Mouse (Mus musculus) thymus, postnatal 36 days (tissue): ENCODE measurements at regions not wholly inside any gene's neighbourhood (a gene's known extent, or its start where the extent isn't known, plus 50 kb on each side); places are given as distances from the start of the nearest gene placed in this dataset.
"Not testable (repeated sequence)": the region's sequence is repeated elsewhere in the genome, so short reads cannot be mapped to it uniquely, and the experiment has no call there.

Source experiments
- DNase-seq, 2 experiments: peaks; one replicate each; pipeline ENCODE4 v3.0.0; 2022; ENCODE audit warnings: mixed read lengths in 2 of 2

DNA sequence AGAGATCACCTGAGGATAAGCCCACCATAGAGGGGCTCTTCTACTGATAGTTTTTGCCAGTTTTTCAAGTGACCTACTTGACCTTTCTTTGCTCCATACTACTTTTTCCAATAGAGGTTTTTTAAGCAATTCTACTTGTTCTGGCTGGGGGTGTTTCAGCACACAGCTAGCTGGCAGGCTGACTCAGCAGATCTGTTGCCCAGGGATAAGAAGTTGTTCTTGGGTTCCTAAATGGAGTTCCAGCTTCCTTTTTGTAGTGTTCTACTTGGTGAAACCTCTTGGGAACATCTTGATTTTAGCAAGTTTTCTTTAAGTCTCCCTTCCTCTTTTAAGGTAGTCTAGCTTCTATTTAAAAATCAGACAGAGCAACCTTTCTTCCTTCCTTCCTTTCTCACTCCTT lies 61.0 kb downstream of the 4930474N05Rik start:
- no peak for DNase-seq

DNA sequence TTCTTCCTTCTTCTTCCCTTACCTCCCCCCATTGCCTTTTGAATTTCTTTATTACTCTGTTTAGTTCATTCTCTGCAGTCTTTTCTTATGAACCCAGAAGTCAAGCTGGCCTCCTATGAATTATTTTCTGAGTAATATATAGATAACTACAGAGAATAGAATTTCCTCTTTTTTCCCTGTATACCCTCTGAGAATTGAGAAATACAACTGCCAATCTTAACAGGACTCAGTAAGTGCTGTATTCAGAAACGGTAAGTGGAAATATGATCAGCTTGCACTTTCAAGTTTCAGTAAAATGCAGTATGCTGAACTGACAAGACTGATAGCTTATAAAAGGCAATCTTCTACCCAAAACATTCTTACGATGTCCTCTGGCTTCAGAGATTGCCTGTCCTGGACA lies 61.5 kb downstream of the 4930474N05Rik start:
- DNase-seq = no peak

DNA sequence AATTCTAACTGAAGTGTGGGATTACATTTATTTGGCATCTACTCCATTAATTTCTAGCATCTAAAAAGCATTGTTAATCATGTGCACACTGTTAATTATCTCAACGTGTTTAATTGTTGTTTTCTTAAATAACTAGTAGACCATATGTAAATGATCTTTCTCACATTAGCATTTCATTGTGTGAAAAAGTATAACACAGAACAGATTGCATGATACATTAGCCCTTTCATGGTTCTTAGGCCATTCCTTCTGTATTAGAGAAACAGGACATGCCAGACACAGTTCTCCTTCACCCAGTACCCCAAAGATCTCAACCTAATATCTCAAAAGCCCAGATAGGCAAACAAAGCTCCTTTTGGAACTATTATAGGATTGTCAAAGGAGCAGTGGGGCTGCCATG lies 89.0 kb downstream of the 4930474N05Rik start:
- no peak for DNase-seq

DNA sequence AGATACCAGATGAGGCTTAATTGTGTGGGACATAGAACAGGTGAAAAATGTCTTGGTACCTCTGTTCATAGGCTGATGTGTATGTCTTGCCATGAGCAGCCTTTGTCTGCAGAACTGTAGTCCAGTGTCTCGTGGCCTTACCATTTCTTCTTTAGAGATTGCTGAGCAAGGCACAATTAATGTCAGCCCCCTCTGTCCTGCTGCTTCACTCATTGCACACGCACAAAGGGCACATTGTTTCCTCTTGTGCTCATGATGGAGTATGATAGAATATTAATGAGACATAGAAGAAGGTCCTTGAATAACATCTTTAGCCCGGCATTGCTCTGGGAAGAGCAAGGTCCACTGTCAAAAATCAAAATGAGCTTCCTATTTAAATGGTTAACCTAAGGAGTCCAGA lies 101.8 kb downstream of the 4930474N05Rik start:
- no peak for DNase-seq

- DNase-seq = no peak
Measured at GRCm38 (mm10) chr14:36198396-36198795, 103.7 kb downstream of the 4930474N05Rik start.

DNA sequence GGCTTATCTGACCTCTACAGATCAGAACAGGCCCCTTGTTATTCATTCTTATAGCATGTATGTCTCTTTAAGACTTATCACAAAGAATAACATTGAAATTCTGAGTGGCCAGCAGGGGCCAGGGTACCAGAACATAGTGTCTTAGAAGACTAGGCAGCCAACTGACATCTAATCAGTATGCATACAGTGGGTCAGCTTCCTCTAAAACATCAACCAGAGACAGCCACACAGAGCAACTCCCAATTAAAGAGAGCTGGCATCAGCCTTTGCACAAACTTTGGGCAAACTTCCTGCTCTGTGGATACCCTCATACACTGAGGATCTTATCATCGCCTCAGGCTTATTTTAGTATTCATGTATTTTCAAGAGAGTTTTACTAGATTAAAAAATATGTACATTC lies 109.1 kb downstream of the 4930474N05Rik start:
- no peak for DNase-seq

DNA sequence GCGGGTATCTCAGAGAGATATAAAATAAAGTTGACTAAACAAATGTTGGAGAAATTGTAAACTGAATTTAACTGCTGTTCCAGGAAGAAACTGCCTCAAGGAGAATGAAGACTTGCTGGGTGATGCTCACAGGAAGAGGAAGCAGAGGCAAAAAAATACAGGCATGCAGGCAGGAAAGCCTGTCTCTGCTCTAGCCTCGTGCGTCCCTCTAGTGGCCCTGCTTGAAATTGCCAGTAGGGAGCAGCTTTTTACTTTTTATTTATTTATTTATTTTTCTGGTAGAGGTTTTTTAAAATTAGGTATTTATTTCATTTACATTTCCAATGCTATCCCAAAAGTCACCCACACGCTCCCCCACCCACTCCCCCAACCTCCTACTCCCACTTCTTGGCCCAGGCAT lies 118.1 kb downstream of the 4930474N05Rik start:
- peak; percentile 60 to 64 for DNase-seq

DNA sequence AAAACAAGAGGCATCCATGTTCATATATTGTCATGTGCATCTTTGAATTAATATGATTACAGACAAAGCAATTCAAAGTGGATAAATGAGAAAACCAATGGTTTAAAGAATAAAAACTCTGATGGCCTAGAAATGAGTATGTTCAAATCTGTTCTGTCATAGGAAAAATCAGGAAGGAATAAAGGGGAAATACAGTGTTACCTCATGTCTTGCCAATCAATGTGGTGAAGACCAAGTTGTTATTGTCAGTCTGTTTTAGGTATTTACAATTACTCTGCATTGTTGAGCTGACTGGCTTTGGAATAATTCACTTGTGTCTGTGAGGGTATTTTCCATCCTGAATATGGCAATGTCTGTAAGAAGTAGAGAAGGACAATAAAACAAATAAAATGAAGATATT lies 151.1 kb downstream of the 4930474N05Rik start:
- no peak for DNase-seq

GRCm38 (mm10) chr14:36262126-36262525 lies 167.4 kb downstream of the 4930474N05Rik start:
- DNase-seq = no peak

DNA sequence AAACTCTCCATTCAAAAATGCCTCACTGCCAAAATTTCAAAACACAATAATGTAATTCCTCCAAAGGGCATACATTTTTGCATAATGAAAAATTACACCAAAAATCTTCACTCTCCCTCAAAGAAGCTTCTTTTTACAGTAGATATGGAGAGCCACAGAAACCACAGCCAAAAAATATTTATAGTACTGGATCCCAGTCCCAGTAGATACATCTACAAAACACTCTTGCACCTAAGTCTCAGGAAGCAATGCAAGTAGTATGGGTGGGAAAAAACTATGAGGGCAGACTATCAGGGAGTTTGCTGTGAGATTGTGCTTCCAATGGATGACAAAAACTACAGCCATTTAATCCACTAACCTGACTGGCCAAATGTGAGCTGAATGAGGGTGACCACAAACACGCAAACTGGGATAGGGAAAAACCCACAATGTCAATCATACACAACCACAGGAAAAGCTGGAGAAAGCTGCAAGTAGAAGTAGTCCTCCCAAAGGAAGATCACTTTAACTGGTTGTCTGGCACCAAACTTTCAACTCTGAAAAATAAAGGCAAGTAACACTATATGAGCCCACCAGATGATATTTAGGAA lies 189.2 kb downstream of the 4930474N05Rik start:
- DNase-seq = no peak

- no peak for DNase-seq
Measured at GRCm38 (mm10) chr14:36288697-36289286, 194.1 kb downstream of the 4930474N05Rik start.

GRCm38 (mm10) chr14:36310324-36310723 lies 215.6 kb downstream of the 4930474N05Rik start:
- no peak for DNase-seq

DNA sequence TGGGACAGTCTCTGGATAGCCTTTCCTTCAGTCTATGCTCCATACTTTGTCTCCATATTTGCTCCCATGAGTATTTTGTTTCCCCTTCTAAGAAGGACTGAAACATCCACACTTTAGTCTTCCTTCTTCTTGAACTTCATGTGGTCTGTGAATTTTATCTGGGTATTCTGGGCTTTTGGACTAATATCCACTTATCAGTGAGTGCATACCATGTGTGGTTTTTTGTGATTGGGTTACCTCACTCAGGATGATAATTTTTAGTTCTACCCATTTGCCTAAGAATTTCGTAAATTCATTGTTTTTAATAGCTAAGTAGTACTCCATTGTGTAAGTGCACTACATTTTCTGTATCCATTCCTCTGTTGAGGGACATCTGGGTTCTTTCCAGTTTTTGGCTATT lies 220.0 kb downstream of the 4930474N05Rik start:
- not testable (repeated sequence) for DNase-seq

GRCm38 (mm10) chr14:36316418-36317111 lies 221.8 kb downstream of the 4930474N05Rik start:
- DNase-seq = no peak

DNA sequence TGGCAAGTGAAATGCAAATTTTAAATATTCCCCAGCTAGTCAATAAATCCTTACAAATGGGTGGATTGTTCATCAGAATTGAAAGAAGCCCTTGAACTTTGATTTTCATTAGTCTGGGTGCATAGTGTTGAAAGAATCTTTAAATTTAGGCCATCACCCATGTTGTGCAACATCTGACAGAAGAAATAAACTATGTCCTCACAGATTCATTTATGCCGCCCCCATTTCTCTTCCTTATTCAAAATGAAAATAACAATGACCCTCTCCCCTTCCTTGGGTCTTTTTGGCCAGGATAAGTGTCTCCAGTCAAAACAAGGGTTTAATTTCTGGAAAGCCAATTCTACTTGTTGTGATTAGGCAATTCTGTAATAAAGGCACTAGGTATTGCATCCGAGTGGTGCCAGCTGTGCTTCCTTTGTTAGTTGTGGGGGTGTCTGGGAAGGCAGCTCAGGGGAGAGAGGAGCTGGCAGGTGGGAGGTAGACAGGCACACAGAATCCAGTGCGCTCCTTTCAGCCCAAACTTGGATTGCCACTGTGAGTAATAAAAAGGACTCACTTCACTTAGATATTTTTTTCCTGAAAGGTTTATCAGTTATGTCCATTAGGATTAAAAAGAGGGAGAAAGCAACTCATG lies 233.7 kb downstream of the 4930474N05Rik start:
- no peak for DNase-seq

DNA sequence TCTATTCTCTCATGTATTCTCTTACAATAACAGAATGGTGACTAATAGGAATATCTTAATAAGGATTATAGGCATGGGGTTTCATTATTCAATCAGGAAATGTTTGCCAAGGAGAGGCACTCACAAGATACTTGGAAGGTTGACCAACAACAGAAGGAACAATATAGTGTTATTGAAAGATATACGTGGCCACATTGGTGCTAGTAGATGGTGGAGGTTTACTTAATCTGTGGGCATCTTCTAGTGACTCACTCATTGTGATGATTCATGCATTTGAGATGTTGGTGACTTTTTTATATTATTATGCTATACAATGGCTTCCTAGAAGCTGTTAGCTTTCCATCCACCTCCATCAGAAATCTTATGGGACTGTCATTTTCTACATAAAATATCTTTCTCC lies 246.1 kb downstream of the 4930474N05Rik start:
- DNase-seq = no peak
